Mouse (Mus musculus) CD4-positive, CD25-positive, alpha-beta regulatory T cell, adult 4 months (primary cell): Measurements from ENCODE around the gene Eif4e. TPM values are rescaled to one million over a fixed set of nuclear protein-coding genes. Genes with fewer than 3 reads are reported as not detected.

Experiments
- ATAC-seq: one replicate; pipeline ENCODE4 v1.8.0; 2017
- polyA plus RNA-seq, 2 experiments: library from polyadenylated mRNA; unstranded; fragments of 100-300 nt; shearing (Covaris generic); gene quantifications; one replicate each; pipeline ENCODE4 v1.2.1; 2017

Eif4e gene
- polyA plus RNA-seq, 2 experiments from 2014 or later = 250 to 332 TPM

- no peak for ATAC-seq
Observed at GRCm38 (mm10) chr3:138587137-138587536, 61.2 kb downstream of the Eif4e start.

DNA sequence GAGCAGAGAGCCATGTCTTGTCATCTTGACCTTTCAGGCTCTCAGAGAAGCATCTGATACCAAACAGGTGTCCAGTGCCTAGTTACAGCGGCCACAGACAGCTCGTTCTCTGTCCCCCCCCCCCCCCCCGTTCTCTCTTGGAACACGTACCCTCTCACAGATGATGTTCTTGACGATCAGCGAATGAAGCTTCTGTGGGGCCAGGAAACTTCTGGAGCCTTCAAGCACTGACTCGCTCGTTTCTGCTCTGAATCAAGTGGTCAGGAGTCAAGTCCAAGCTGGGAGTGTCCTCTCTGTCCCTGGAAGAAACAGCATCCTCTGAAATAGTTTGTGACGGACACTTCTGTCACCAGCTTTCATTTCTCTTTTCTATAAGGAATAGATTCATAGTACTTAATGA lies 62.0 kb downstream of the Eif4e start:
- ATAC-seq = no peak

- ATAC-seq = no peak
Observed at GRCm38 (mm10) chr3:138591002-138591401, 65.0 kb downstream of the Eif4e start.

DNA sequence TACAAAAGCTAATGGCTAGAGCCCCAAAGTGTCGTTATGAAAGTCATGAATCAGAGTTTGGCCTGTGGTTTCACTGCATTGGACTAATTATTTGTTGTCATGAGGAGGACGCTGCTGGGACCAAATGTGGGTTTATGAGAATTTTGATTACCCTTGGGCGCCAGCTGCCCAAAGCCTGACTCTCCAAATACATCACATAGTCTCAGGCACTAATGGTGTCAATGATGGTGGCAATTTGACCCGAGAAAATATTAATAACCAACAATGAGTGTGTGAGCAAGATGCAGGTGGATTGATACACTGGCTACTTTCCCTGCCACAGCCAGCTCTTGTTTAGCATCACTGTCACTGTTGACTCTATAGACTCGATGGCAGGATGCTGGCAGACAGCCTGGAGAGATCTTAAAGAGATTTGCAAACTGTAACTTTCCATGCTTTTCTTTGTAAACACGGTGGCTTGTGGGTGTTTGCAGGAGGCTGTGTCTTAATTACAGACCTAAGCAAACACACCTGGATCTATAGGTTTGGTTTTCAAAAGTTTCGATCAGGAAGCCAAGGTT lies 65.9 kb downstream of the Eif4e start:
- ATAC-seq = no peak

DNA sequence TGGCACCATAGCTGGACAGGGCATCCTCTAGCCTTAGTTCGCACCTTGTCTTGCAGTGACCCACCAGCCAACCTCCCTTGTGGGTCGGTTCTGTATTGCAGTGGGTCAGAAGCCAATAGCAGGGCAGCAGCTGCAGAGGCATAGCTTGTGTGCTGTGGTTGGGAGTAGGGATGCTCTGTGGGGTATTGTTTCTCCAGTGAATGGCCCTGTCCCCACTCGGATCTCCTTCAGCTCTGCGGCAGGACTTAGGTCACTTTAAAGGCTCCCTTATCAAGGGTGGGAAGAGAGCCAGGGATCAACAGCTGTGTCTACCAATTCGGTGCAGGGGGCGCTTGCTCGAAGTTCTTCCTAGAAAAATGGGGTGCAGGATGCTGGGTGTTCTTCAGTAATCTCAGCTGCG lies 67.2 kb downstream of the Eif4e start:
- no peak for ATAC-seq

- no peak for ATAC-seq
Observed at GRCm38 (mm10) chr3:138593911-138594310, 67.9 kb downstream of the Eif4e start.

GRCm38 (mm10) chr3:138601076-138601475 lies 75.1 kb downstream of the Eif4e start:
- ATAC-seq = no peak

- no peak for ATAC-seq
Observed at GRCm38 (mm10) chr3:138605132-138605531, 79.2 kb downstream of the Eif4e start.

- no peak for ATAC-seq
Observed at GRCm38 (mm10) chr3:138608665-138609064, 82.7 kb downstream of the Eif4e start.

Other genes starting within 250 kb of the Eif4e start
- gene Adh6a, start 212.9 kb upstream of the Eif4e start, polyA plus RNA-seq = not detected
- gene Adh6b, start 184.4 kb upstream of the Eif4e start, polyA plus RNA-seq = not detected
- gene Adh4, start 110.7 kb upstream of the Eif4e start, polyA plus RNA-seq = not detected
- gene Adh5, start 83.1 kb upstream of the Eif4e start, polyA plus RNA-seq = 100 to 1,000 TPM; 118 to 126 TPM
- 10 to 100 TPM; 33.4 to 36.2 TPM for gene Metap1, start 36.7 kb upstream of the Eif4e start, polyA plus RNA-seq
- gene Tspan5, start 216.0 kb downstream of the Eif4e start, polyA plus RNA-seq = 1 to 10 TPM; 4.3 to 4.5 TPM